Mouse (Mus musculus) kidney, adult 2 months (tissue): ENCODE data around the gene Ccdc107.

Experiments used
- CTCF ChIP-seq: fragments of 200-500 bp; conservative IDR thresholded peaks from 2 replicates; pipeline ENCODE4 v1.5.1; 2011; ENCODE audit warnings: low read depth, mild to moderate bottlenecking, control low read depth, low read length, moderate library complexity, mixed read lengths; ENCODE audit not compliant: insufficient read depth, insufficient read length
- POLR2A ChIP-seq: fragments of 200-500 bp; IDR thresholded peaks from one replicate; pipeline ENCODE4 v1.6.1; 2011; ENCODE audit warnings: low read depth, low read length, control low read depth

DNA sequence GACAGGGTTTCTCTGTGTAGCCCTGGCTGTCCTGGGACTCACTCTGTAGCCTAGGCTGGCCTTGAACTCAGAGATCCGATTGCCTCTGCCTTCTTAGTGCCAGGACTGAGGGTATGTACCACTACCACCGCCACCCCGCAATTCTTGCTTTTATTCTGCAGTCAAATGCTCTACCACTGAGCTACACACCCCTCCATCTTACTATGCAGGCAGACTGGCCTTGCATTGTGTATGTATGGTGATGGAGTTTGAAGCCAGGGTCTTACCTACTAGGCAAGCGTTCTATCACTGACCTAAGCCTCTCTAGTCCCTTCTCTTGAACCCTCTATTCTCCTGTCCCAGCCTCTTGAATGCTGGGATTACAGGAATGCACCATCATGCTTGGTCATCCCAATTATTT lies 20.6 kb downstream of the Ccdc107 start:
- TF ChIP-seq CTCF (no peak), POLR2A (no peak)
